Mouse (Mus musculus) lung, embryonic 15.5 days (tissue): ENCODE results near the gene Zswim4. TPM values are rescaled to one million over a fixed set of nuclear protein-coding genes. Genes with fewer than 3 reads are reported as not detected.
A peak's percentile ranks its signal among the peaks of the same experiment; 100 is the strongest.

ENCODE experiments used
- ATAC-seq: fragments of 200-750 bp; cut with Nextera tagmentation; 2 replicates; pipeline ENCODE4 v1.8.0; 2017; ENCODE audit warnings: moderate number of reproducible peaks, borderline replicate concordance; ENCODE audit not compliant: low FRiP score, low TSS enrichment; ENCODE audit errors: extremely low read depth
- H3K27ac ChIP-seq: fragments of 300-500 bp; sonication (generic); 2 replicates; pipeline ENCODE4 v1.5.1; 2015; ENCODE audit warnings: moderate library complexity, mild to moderate bottlenecking, inconsistent platforms
- H3K27me3 ChIP-seq: fragments of 300-500 bp; sonication (generic); 2 replicates; pipeline ENCODE4 v1.6.1; 2015; ENCODE audit warnings: inconsistent platforms
- H3K36me3 ChIP-seq: fragments of 300-500 bp; sonication (generic); 2 replicates; pipeline ENCODE4 v1.6.1; 2015; ENCODE audit warnings: inconsistent platforms
- H3K4me1 ChIP-seq: fragments of 300-500 bp; sonication (generic); 2 replicates; pipeline ENCODE4 v1.6.1; 2015; ENCODE audit warnings: inconsistent platforms
- H3K4me2 ChIP-seq: fragments of 300-500 bp; sonication (generic); 2 replicates; pipeline ENCODE4 v1.6.1; 2015; ENCODE audit warnings: inconsistent platforms, mild to moderate bottlenecking, moderate library complexity
- H3K4me3 ChIP-seq: fragments of 300-500 bp; sonication (generic); 2 replicates; pipeline ENCODE4 v1.5.1; 2015; ENCODE audit warnings: mild to moderate bottlenecking, inconsistent platforms
- H3K9ac ChIP-seq: fragments of 300-500 bp; sonication (generic); 2 replicates; pipeline ENCODE4 v1.6.1; 2015; ENCODE audit warnings: inconsistent platforms
- H3K9me3 ChIP-seq: fragments of 300-500 bp; sonication (generic); 2 replicates; pipeline ENCODE4 v1.6.1; 2016; ENCODE audit warnings: inconsistent platforms
- WGBS: fragments of 180-500 bp; shearing (Covaris S2); methylation state at CpG from one replicate; pipeline ENCODE4 v1.1.7; 2015; 5-methylcytosine and 5-hydroxymethylcytosine counted together
- polyA plus RNA-seq: library from polyadenylated mRNA; unstranded; fragments of >200 nt; fragmentation: Nextera tagmentation; extraction: Ambion mirVana; gene quantifications from 2 replicates; pipeline ENCODE4 v1.2.1, GENCODE M21; 2015

Gene Zswim4
- polyA plus RNA-seq, 1 experiment from 2014 or later: 14.2 TPM

DNA sequence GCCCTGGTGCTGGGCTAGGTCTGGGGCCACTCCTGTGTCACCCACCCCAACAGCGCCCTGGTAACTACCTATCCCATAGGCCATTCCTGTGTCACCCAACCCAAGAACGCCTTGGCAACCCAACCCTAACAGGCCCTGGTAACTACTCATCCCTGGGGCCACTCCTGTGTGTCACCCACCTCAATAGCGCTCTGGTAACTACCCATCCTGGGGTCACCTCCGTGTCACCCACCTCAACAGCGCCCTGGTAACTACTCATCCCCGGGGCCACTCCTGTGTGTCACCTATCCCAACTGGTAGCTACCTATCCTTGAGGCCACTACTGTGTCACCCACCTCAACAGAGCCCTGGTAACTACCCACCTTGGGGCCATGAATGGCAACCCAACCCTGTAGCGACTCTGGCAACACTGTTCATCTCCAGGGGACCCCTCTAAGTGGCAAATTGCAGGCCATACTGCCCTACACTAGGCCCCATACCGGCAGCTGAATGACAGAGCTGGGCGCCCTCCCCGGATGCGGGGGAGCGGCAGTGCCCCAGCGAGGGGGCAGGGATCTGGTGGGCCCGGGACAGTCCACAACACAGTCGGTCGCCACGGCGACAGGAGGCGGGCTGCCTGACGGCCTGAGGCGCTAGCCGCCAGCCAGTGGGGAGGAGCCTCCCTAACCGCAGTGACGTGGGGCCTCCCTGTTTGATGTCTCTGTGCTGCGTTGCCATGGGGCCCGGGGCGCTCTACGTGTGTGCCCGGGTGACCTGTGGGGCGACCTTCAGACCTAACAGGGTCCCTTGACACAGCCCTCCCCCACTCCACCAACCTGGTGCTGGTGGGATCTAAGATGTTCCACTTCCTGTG is 38.7 kb downstream of the Zswim4 start:
- no peaks in the 10 kb centered on the region for H3K27me3 ChIP-seq
- peak; percentile 75 for ATAC-seq
- H3K4me3 ChIP-seq: peak overlapping the region; percentile 50
- peak overlapping the region; percentile 51 for H3K9ac ChIP-seq
- WGBS: 2% methylated on average over 30 of the region's 30 CpGs
- peaks cover 53% of the 10 kb centered on the region for H3K4me1 ChIP-seq
- H3K36me3 ChIP-seq: no peaks in the 10 kb centered on the region
- peak overlapping the region; percentile 67 for H3K4me2 ChIP-seq
- H3K27ac ChIP-seq: peak overlapping the region; percentile 92
- H3K9me3 ChIP-seq: no peaks in the 10 kb centered on the region

- peak overlapping the region; percentile 67 for H3K4me2 ChIP-seq
- peak; percentile 48 for ATAC-seq
- peak overlapping the region; percentile 51 for H3K9ac ChIP-seq
- peak overlapping the region; percentile 50 for H3K4me3 ChIP-seq
- 3% methylated on average over 43 of the region's 43 CpGs for WGBS
- H3K27me3 ChIP-seq: no peaks in the 10 kb centered on the region
- H3K27ac ChIP-seq: peak overlapping the region; percentile 92
- no peaks in the 10 kb centered on the region for H3K9me3 ChIP-seq
- peaks cover 53% of the 10 kb centered on the region for H3K4me1 ChIP-seq
- no peaks in the 10 kb centered on the region for H3K36me3 ChIP-seq
Measured at GRCm38 (mm10) chr8:84197141-84197921, 39.5 kb downstream of the Zswim4 start.

DNA sequence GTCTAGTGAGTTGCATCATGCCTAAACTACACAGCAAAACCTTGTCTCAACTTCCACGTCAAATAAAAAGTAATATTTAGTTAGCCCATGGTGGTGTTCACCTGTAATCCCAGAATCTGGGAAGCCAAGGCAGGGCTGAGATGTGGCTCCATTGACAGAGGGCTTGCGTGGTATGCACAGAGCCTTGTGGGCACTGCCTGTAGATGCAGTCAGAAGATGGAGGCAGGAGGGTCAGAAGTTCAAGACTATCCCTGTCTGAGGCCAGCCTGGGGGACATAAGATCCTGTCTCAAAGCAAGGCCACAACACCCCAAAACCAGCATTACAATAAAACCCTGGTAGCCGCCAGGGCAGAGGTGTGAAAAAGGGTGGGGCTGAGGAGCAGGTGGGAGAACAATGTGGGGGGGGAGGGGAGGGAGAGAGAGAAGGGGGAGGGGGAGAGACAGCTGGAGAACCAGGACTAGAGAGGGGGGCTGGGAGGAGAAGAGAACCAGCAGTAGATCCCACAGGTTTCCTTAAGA is 42.6 kb downstream of the Zswim4 start:
- H3K9me3 ChIP-seq: no peaks in the 10 kb centered on the region
- H3K27me3 ChIP-seq: no peaks in the 10 kb centered on the region
- no peaks in the 10 kb centered on the region for H3K36me3 ChIP-seq
- no peak overlapping the region for H3K9ac ChIP-seq
- ATAC-seq: no peak
- no peak overlapping the region for H3K27ac ChIP-seq
- H3K4me2 ChIP-seq: no peak overlapping the region
- 70% methylated on average over 3 of the region's 3 CpGs for WGBS
- peaks cover 44% of the 10 kb centered on the region for H3K4me1 ChIP-seq
- no peak overlapping the region for H3K4me3 ChIP-seq

DNA sequence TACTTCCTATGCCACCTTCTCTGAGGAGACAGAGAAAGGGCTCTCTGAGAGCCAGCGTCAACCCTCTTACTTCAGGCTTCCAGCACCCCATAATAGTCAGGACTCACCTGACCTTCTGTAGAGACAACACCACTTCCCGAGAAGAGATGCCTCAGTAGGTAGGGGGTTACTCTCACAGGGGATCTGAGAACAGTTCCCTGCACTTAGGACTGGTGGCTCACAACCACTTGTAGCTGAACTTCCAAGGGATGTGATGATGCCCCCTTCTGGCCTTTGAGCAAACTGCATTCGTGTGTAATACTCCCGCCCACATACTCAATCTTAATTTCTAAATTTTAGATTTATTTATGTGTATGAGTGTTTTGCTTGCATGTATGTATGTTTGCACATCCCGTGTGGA is 43.3 kb downstream of the Zswim4 start:
- Histone ChIP-seq H3K4me2 (no peak overlapping the region), H3K27ac (no peak overlapping the region), H3K36me3 (no peaks in the 10 kb centered on the region), H3K9ac (no peak overlapping the region), H3K27me3 (no peaks in the 10 kb centered on the region), H3K4me1 (peaks cover 42% of the 10 kb centered on the region), H3K4me3 (no peak overlapping the region), H3K9me3 (no peaks in the 10 kb centered on the region)
- WGBS: 76% methylated on average over 5 of the region's 5 CpGs
- no peak for ATAC-seq

GRCm38 (mm10) chr8:84193161-84193560 is 43.7 kb downstream of the Zswim4 start:
- peak overlapping the region; percentile 51; the same call in 1 of the 2 replicates for H3K4me2 ChIP-seq
- H3K9ac ChIP-seq: no peak overlapping the region
- H3K9me3 ChIP-seq: no peaks in the 10 kb centered on the region
- H3K27me3 ChIP-seq: no peaks in the 10 kb centered on the region
- peak overlapping the region; percentile 95; the same call in 1 of the 2 replicates for H3K27ac ChIP-seq
- no peak for ATAC-seq
- peaks cover 42% of the 10 kb centered on the region for H3K4me1 ChIP-seq
- 61% methylated on average over 4 of the region's 4 CpGs for WGBS
- H3K36me3 ChIP-seq: no peaks in the 10 kb centered on the region
- H3K4me3 ChIP-seq: 0 out of 2 replicates have a peak overlapping the region, but pooled peaks have one; percentile 29

DNA sequence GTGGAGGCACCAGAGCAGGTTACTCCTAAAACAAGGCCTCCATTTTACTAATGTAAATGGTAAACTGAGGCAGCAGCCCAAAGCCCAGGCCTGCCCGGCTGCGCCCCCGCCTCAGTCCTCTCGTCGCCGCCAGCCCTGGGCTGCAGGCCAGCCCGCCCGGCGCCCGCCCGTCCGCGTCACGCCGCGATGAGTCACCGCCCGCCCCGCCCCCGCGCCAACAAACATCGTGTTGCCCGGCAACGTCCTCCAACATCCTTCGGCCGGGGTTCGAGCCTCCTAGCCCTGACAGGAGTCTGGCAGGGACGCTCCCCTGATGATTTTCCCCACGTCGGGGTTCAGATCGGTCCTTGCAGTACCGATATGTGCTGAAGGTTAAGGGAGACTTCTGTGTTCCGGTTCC is 44.3 kb downstream of the Zswim4 start:
- H3K9ac ChIP-seq: peak overlapping the region; percentile 29; the same call in 1 of the 2 replicates
- peak overlapping the region; percentile 51 for H3K4me2 ChIP-seq
- WGBS: 3% methylated on average over 33 of the region's 33 CpGs
- ATAC-seq: peak; percentile 66
- H3K4me3 ChIP-seq: peak overlapping the region; percentile 29
- no peaks in the 10 kb centered on the region for H3K9me3 ChIP-seq
- no peaks in the 10 kb centered on the region for H3K36me3 ChIP-seq
- peak overlapping the region; percentile 95 for H3K27ac ChIP-seq
- no peaks in the 10 kb centered on the region for H3K27me3 ChIP-seq
- peaks cover 38% of the 10 kb centered on the region for H3K4me1 ChIP-seq

- Histone ChIP-seq H3K9ac (peak overlapping the region; percentile 29; the same call in 1 of the 2 replicates), H3K27ac (peak overlapping the region; percentile 95), H3K4me3 (peak overlapping the region; percentile 29), H3K9me3 (no peaks in the 10 kb centered on the region), H3K4me1 (peaks cover 43% of the 10 kb centered on the region), H3K36me3 (no peaks in the 10 kb centered on the region), H3K27me3 (no peaks in the 10 kb centered on the region), H3K4me2 (peak overlapping the region; percentile 51)
- ATAC-seq: peak; percentile 80
- 34% methylated on average over 13 of the region's 13 CpGs for WGBS
Measured at GRCm38 (mm10) chr8:84192023-84192422, 44.8 kb downstream of the Zswim4 start.

DNA sequence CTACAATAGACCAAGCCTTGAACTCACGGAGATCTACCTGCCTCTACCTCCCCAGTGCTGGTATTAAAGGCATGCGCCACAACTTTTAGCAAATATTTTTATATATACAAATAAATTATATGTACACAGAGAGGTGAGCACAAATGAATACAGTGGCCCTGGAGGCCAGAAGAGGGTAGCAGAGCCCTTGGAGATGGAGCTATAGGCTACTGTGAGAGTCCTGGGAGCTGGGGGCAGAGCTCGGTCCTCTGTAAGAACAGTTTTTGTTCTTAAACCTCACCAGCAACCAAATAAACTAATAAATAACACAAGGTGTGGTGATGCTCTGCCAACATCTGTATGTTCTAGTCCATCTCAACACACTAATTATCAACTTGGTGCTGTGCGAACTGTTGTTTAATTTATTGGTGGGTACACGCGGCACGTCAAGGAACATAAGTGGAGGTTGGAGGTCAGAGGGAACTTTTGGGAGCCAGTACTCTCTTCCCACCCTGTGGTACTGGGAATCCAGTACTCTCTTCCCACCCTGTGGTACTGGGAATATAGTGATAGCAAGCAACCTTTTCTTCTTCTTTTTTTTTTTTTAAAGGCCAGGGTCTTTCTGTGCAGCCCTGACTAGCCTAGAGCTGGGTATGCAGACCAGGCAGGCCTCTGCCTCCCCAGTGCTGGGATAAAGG is 46.5 kb downstream of the Zswim4 start:
- Histone ChIP-seq H3K4me1 (peaks cover 48% of the 10 kb centered on the region), H3K4me2 (no peak overlapping the region), H3K9ac (no peak overlapping the region), H3K36me3 (no peaks in the 10 kb centered on the region), H3K27me3 (no peaks in the 10 kb centered on the region), H3K27ac (peak overlapping the region; percentile 82), H3K9me3 (no peaks in the 10 kb centered on the region), H3K4me3 (no peak overlapping the region)
- ATAC-seq: no peak
- 89% methylated on average over 7 of the region's 7 CpGs for WGBS

GRCm38 (mm10) chr8:84189603-84190002 is 47.3 kb downstream of the Zswim4 start:
- Histone ChIP-seq H3K9ac (no peak overlapping the region), H3K4me2 (no peak overlapping the region), H3K27ac (peak overlapping the region; percentile 82), H3K9me3 (no peaks in the 10 kb centered on the region), H3K27me3 (no peaks in the 10 kb centered on the region), H3K4me1 (peaks cover 52% of the 10 kb centered on the region), H3K36me3 (no peaks in the 10 kb centered on the region), H3K4me3 (no peak overlapping the region)
- ATAC-seq: no peak
- WGBS: 39% methylated on average over 4 of the region's 4 CpGs

GRCm38 (mm10) chr8:84188671-84189070 is 48.2 kb downstream of the Zswim4 start:
- H3K4me3 ChIP-seq: no peak overlapping the region
- peak overlapping the region; percentile 82 for H3K27ac ChIP-seq
- no peak overlapping the region for H3K4me2 ChIP-seq
- peaks cover 59% of the 10 kb centered on the region for H3K4me1 ChIP-seq
- no peaks in the 10 kb centered on the region for H3K27me3 ChIP-seq
- no peaks in the 10 kb centered on the region for H3K36me3 ChIP-seq
- no peak overlapping the region for H3K9ac ChIP-seq
- WGBS: 69% methylated on average over 10 of the region's 10 CpGs
- ATAC-seq: no peak
- no peaks in the 10 kb centered on the region for H3K9me3 ChIP-seq

DNA sequence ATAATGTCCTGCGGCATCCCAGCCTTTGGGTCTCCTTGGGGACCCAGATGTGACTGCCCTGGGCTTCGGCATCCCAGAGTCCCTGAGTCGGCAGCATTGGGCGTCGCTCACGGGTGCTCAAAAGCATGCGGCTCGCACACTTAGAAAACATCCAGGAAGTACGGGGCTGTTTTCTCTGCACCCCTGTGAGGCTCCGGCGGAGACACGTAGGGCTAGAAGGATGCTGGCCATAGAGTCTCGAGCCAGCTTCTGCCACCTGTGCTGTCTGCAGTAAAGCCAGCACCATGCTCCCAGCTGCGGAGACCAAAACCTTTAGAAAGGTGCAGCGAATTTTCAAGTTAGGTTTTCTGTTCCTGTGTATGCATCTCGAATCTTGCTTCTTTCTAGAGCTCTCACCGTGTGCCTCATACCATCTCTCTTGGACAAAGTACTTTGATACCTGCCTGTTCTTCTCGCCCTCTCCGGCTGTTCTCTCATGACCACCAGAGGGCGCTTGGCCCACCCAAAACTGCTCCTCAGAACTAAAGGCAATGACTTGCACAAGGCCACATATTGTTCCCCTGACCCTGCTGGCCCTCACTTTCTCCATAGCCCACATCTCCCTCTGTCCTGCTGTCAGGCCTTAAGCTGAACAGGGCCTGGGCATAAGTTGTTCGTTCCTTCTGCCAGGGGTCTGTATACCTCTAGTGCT is 49.6 kb downstream of the Zswim4 start:
- WGBS: 4% methylated on average over 21 of the region's 21 CpGs
- no peaks in the 10 kb centered on the region for H3K36me3 ChIP-seq
- H3K4me3 ChIP-seq: peak overlapping the region; percentile 32
- no peaks in the 10 kb centered on the region for H3K9me3 ChIP-seq
- no peaks in the 10 kb centered on the region for H3K27me3 ChIP-seq
- H3K4me2 ChIP-seq: peak overlapping the region; percentile 72
- H3K27ac ChIP-seq: peak overlapping the region; percentile 25
- 0 out of 2 replicates have a peak overlapping the region, but pooled peaks have one; percentile 7 for H3K9ac ChIP-seq
- no peak for ATAC-seq
- peaks cover 58% of the 10 kb centered on the region for H3K4me1 ChIP-seq
